Mouse (Mus musculus) olfactory bulb, adult 2 months (tissue): ENCODE measurements around the gene Slc35g1. TPM values are rescaled to one million over a fixed set of nuclear protein-coding genes. Genes with fewer than 3 reads are reported as not detected.

Experiments used
- H3K27ac ChIP-seq: fragments of 200-500 bp; 2 replicates; pipeline ENCODE4 v1.5.1; 2012; ENCODE audit warnings: low read depth, low read length; ENCODE audit not compliant: insufficient read depth
- H3K4me1 ChIP-seq: fragments of 200-500 bp; 2 replicates; pipeline ENCODE4 v1.6.1; 2012; ENCODE audit warnings: low read length; ENCODE audit not compliant: control insufficient read depth, insufficient read depth
- H3K4me3 ChIP-seq: fragments of 200-500 bp; 2 replicates; pipeline ENCODE4 v1.5.1; 2012; ENCODE audit warnings: mild to moderate bottlenecking, low read depth, low read length, moderate library complexity; ENCODE audit not compliant: insufficient read depth
- CTCF ChIP-seq: fragments of 200-500 bp; IDR thresholded peaks from 2 replicates; pipeline ENCODE4 v1.5.1; 2012; ENCODE audit warnings: low read depth, mild to moderate bottlenecking, low read length, moderate library complexity; ENCODE audit not compliant: insufficient read depth
- POLR2A ChIP-seq: fragments of 200-500 bp; IDR thresholded peaks from 2 replicates; pipeline ENCODE4 v1.6.1; 2012; ENCODE audit warnings: mild to moderate bottlenecking, low read depth, low read length, moderate library complexity; ENCODE audit not compliant: insufficient read depth
- WGBS: fragments of 180-500 bp; shearing (Covaris S2); methylation state at CpG from one replicate; pipeline ENCODE4 v1.1.7; 2018; 5-methylcytosine and 5-hydroxymethylcytosine counted together
- polyA plus RNA-seq: library from polyadenylated mRNA; stranded (reverse); fragments of >200 nt; gene quantifications from 2 replicates; pipeline ENCODE4 v1.2.4, GENCODE M21; 2012; ENCODE audit warnings: low replicate concordance; ENCODE audit not compliant: missing spikeins, insufficient read depth, insufficient read length

The Slc35g1 gene
- polyA plus RNA-seq, 1 experiment, result not detected

DNA sequence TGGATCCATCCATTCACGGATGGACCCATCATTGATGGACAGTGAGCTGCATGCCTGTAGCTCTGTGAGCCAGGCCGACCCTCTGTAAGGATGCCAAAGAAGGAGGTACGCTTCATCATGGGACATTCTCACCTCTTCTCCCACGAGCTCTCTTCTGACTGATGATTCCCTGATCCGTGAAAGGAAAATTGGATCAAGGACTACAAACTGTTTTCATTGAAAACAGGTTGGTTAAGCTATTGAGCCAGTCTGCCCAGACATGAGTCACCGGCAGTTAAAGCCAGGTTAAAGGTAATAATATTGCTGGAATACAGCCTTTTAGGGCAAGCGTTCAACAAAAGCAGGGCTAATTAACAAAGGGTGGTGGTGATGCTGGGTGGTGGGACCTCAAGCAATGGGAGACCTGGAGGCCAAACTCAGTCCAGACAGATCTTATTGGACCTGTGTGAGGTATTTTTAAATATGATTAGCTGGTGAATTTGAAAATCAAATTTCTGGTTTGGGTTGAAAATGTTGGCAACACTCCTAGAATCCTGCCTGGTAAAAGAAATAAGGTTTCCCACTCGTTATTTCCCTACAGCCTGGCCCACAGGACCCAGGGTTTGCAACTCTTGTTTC, 39.5 kb upstream of the Slc35g1 start:
- no peak overlapping the region for H3K27ac ChIP-seq
- 72% methylated on average over 8 of the region's 8 CpGs for WGBS
- TF ChIP-seq POLR2A, result no peak
- TF ChIP-seq CTCF, result no peak
- no peak overlapping the region for H3K4me3 ChIP-seq
- no peaks in the 10 kb centered on the region for H3K4me1 ChIP-seq

DNA sequence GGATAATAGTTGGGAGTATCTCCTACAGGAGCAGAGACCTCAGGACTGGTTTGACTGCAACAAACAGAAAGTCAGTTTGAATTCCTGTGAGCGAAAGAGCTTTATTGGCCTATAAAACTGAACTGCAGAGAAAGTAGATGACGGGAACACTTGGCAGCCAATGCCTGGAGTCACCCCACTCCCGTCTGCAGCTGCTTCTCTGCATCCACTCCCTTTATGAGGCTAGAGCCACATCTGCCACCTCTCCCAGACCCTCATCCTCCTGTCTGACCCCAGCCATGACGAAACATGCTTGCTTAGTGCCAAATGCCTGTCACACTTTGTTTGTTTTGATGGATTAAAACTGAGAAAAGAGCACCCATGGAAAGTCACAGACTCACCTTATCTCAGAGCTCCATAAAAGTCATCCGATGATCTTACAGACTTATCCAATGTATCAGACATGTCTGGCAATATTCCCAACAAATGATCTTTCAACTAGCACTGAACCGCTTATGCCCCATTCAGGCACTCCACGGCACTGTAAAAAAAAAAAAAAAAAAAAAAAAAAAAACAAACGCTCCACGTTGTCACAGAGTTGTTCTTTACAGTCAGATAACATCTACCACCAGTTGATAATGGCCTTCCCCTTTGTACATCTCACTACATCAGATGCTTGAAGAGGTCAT, 37.7 kb upstream of the Slc35g1 start:
- TF ChIP-seq POLR2A (no peak), CTCF (no peak)
- WGBS, result 82% methylated on average over 9 of the region's 9 CpGs
- H3K27ac ChIP-seq, result no peak overlapping the region
- no peak overlapping the region for H3K4me3 ChIP-seq
- H3K4me1 ChIP-seq, result no peaks in the 10 kb centered on the region

DNA sequence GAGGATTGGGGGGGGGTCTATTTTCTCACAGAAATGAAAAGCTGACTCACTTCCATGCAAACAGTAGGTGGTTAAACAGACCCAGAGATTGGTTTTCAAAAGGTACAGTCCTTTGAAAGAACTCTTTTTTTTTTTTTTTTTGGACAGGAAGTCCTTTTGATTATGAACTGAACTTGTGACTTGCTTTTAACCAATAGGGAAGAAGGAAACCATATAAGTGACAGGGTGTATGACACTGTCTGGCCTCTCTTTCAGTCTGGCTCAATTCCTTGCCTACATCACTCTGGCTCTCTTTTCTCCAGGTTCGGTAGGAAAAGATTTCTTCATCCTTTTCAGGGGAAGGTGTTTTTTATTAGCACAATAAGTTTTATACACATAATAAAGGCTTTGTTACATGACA, 36.5 kb upstream of the Slc35g1 start:
- H3K4me1 ChIP-seq, result no peaks in the 10 kb centered on the region
- H3K27ac ChIP-seq, result no peak overlapping the region
- WGBS, result 73% methylated on average over 1 of the region's 1 CpGs
- no peak for TF ChIP-seq POLR2A
- TF ChIP-seq CTCF, result no peak
- no peak overlapping the region for H3K4me3 ChIP-seq

DNA sequence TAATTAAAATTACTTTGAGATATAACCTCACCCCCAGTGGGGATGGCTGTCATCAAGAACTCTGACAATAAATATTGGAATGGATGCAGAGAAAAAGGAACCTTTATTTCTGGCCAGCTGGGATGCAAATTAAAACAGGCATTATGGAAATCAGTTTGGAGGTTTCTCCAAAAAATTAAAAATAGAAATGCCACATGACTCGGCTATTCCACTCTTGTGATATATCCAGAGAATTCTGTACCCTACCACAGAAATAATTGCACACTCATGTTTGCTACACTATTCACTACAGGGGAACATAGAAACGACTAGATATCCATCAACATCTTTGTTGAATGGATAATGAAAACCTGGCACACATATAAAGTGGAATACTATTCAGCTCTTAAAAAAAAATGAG, 33.9 kb upstream of the Slc35g1 start:
- no peak for TF ChIP-seq CTCF
- TF ChIP-seq POLR2A, result no peak
- WGBS, result 48% methylated on average over 2 of the region's 2 CpGs
- no peak overlapping the region for H3K27ac ChIP-seq
- no peak overlapping the region for H3K4me3 ChIP-seq
- H3K4me1 ChIP-seq, result no peaks in the 10 kb centered on the region

DNA sequence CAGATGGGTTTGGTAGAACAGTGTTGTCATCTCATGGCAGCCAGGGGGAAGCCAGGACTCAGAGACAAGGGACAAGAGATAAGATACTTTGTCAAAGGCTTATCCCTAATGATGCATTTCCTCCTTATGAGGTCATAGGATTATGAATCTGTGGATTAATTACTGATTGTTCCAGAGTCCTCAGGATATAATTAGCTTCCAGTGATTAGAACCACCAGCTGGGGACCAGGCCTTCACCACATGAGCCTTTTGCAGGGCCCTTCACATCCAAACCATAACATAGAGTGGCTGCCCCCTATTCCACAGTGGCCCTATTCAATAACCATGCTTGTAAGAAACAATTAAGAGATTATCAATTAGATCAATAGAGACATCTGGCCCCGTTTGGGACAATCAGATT, 32.4 kb upstream of the Slc35g1 start:
- no peak for TF ChIP-seq POLR2A
- no peak for TF ChIP-seq CTCF
- Histone ChIP-seq H3K4me3 (no peak overlapping the region), H3K27ac (no peak overlapping the region), H3K4me1 (no peaks in the 10 kb centered on the region)
- 50% methylated on average over 1 of the region's 1 CpGs for WGBS

DNA sequence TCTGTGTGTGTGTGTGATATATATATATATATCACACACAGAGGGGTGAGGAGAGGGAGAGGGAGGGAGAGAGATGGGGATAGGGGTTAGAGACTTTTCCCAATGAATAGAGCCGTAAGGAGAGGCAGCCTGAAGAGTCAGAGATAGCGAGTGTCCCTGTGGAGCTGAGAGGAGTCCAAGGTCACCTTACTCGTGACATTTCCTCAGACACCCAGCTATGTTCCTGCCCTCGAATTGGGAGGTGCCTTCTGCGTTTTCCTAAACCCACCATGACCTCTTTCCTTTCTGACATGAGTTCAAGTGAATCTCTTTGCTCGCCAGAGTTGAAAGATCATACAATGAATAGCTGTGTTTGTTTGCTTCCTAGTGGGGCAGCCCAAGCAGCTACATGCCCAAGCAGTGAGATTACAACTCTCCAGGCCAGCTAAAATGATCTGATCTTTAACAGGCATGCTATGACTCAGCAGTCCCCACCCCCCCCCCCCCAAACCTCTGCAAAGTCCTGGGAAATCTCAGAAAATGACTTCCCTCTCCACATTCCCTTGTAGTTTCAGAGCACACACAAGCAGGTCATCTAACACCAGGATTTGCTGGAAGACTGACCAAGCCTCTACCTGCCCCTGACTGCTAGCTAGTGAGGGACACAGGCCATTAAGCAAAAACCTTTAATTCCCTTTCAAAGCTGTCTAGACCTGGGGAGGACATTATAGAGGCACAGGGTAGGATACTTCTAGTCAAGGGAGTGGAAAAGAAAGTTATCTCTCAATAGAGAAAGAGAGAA, 31.7 kb upstream of the Slc35g1 start:
- no peak overlapping the region for H3K27ac ChIP-seq
- H3K4me3 ChIP-seq, result no peak overlapping the region
- WGBS, result 64% methylated on average over 6 of the region's 6 CpGs
- TF ChIP-seq POLR2A, result no peak
- no peak for TF ChIP-seq CTCF
- no peaks in the 10 kb centered on the region for H3K4me1 ChIP-seq

DNA sequence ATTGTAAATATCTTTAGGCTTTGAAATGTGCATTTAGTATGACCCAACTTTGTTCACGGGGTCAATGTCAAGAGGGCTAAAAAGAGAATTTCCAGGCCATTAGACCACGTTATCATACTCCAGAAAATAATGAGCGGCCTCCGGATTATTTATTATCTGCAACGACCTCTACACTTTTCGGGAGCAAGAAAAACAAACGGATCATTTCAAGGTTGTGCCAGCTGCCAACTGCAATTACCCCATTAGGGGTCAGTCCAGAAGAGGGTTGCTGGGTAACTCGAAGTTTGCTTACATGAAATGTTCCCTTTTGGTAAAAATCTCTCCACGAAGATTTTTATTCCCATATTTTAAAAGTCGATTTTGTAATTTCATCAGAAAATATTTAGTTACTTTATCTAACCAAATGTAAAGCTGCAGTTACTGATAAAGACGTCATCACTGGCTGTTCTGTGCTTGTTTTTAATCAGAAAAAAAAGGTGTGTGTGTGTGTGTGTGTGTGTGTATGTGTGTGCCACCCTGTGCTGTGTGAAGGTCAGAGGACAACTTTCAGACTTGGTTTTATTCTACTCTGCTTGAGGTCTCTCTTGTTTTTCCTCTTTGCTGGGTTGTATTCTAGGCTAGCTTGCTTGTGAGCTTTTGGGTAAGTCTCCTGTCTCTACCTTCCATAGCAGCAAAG, 30.7 kb upstream of the Slc35g1 start:
- Histone ChIP-seq H3K4me1 (no peaks in the 10 kb centered on the region), H3K27ac (no peak overlapping the region), H3K4me3 (no peak overlapping the region)
- TF ChIP-seq CTCF (no peak), POLR2A (no peak)
- WGBS, result 55% methylated on average over 11 of the region's 11 CpGs

DNA sequence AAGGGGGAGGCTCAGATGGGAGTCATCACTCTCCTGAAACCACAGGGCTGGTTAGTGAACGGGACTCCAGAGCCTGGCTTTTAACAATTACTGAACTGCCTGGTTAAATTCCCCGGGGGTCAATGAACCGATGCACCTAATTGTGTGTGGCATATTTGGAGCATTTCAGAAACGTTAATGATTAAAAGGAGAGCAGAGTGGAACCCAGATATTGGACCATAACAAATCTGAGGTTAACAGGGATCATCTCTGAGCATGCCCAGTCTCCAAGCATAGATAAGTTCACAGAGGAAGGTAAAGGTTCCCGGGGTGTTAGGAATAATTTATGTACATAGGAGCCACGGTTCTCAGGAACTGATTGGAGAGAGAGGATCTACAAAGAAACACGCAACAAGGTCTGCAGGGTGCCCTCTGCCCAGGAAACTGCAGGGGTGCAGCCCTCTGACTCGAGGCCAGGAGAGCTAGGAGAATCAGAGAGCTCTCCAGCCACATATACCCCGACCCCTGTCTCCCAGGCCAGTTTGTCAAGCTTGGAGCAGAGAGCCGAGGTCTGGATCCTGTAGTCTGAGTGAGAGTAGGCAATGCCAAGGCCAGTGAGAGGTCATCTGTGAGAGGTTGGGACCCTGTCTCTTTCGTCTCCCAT, 23.2 kb upstream of the Slc35g1 start:
- Histone ChIP-seq H3K27ac (no peak overlapping the region), H3K4me1 (no peaks in the 10 kb centered on the region), H3K4me3 (no peak overlapping the region)
- no peak for TF ChIP-seq POLR2A
- TF ChIP-seq CTCF, result no peak
- WGBS, result 65% methylated on average over 11 of the region's 11 CpGs
